Mouse (Mus musculus) hindlimb bud, embryonic 11.5 days (tissue): ENCODE data around the gene Dupd1.

Experiments
- DNase-seq: peaks from one replicate; pipeline ENCODE4 v3.0.0-alpha.2; 2012; ENCODE audit warnings: low read depth, low spot score; ENCODE audit errors: extremely low spot score

Dupd1 gene

GRCm38 (mm10) chr14:21714486-21714885 lies at the start of gene Dupd1:
Dupd1 (minus strand) TSS chr14:21714576.
- DNase-seq, result no peak

GRCm38 (mm10) chr14:21763736-21764135 lies 49.4 kb upstream of the Dupd1 start:
- no peak for DNase-seq

- DNase-seq, result no peak
Observed at GRCm38 (mm10) chr14:21761560-21761959, 47.2 kb upstream of the Dupd1 start.

GRCm38 (mm10) chr14:21753367-21753766 lies 39.0 kb upstream of the Dupd1 start:
- DNase-seq, result no peak

GRCm38 (mm10) chr14:21752411-21752810 lies 38.0 kb upstream of the Dupd1 start:
- DNase-seq, result no peak

- no peak for DNase-seq
Observed at GRCm38 (mm10) chr14:21750881-21751542, 36.6 kb upstream of the Dupd1 start, which contains the start of gene Dusp13. Dusp13 (minus strand) TSS chr14:21751181.

- DNase-seq, result peak; percentile 58
Observed at GRCm38 (mm10) chr14:21750008-21750880, 35.9 kb upstream of the Dupd1 start, which contains the start of gene Samd8. Samd8 (plus strand) TSS chr14:21750531.

GRCm38 (mm10) chr14:21748142-21748870 lies 33.9 kb upstream of the Dupd1 start:
- no peak for DNase-seq

- DNase-seq, result no peak
Observed at GRCm38 (mm10) chr14:21747436-21748141, 33.2 kb upstream of the Dupd1 start.

GRCm38 (mm10) chr14:21746846-21747245 lies 32.5 kb upstream of the Dupd1 start:
- no peak for DNase-seq

- DNase-seq, result no peak
Observed at GRCm38 (mm10) chr14:21746251-21746650, 31.9 kb upstream of the Dupd1 start.

GRCm38 (mm10) chr14:21745149-21745548 lies 30.8 kb upstream of the Dupd1 start:
- no peak for DNase-seq

- no peak for DNase-seq
Observed at GRCm38 (mm10) chr14:21744169-21744568, 29.8 kb upstream of the Dupd1 start.

GRCm38 (mm10) chr14:21742441-21742840 lies 28.1 kb upstream of the Dupd1 start:
- DNase-seq, result no peak

GRCm38 (mm10) chr14:21741786-21742185 lies 27.4 kb upstream of the Dupd1 start:
- peak; percentile 76 for DNase-seq

- DNase-seq, result no peak
Observed at GRCm38 (mm10) chr14:21741314-21741713, 26.9 kb upstream of the Dupd1 start.

GRCm38 (mm10) chr14:21740345-21740744 lies 26.0 kb upstream of the Dupd1 start:
- no peak for DNase-seq

GRCm38 (mm10) chr14:21733131-21733905 lies 18.9 kb upstream of the Dupd1 start:
- DNase-seq, result no peak

GRCm38 (mm10) chr14:21729936-21730335 lies 15.6 kb upstream of the Dupd1 start:
- DNase-seq, result no peak
